Mouse (Mus musculus): ENCODE data around the gene Ttc30b. TPM values are rescaled to one million over a fixed set of nuclear protein-coding genes. Genes with fewer than 3 reads are reported as not detected.

Gene Ttc30b
- total and polyA plus RNA-seq, 3 experiments = 0.44 to 3.0 (median 2.7) TPM

DNA sequence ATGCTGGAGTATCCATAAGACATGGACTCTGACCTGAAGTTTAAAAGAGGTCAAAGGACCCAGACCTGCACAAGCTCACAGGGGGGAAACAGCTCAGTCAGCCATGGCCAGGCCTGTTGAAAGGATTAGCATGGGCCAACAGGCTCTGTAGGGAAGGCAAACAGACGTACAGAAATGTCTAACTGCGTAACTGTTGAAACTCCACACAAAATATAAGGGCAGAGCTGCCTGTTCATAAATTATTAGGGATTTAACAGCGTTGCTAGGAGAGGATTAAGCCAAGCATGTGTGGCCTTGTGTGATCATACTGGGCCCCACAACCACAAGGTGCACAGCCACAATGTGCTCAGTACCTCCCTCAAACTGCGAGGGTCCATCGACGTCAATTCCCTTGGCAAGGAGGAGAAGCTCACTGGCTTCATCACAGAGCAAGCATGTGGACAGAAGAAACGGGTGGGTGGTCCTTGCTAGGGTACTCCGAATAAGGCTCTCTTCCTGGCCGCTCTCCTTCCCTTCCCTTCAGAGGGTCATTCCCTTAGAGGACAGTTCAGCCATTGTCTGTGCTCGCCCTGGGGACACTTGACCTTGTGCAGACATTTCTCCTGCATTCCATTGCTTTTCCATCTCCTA lies 24.9 kb upstream of the Ttc30b start:
- Histone ChIP-seq H3K4me3 (ENCODE audit: low read depth, low read length) (no peak overlapping the region), H3K27me3 (ENCODE audit: insufficient read depth, low read length) (peaks cover 17% of the 10 kb centered on the region; the same call in 1 of the 2 replicates), H3K9me3 (replicated peaks) (no peaks in the 10 kb centered on the region), H3K36me3 (replicated peaks) (no peaks in the 10 kb centered on the region), H3K4me1 (ENCODE audit: insufficient read depth, low read depth, low read length) (no peaks in the 10 kb centered on the region)
- DNase-seq (ENCODE audit: low spot score) (no peak), ATAC-seq (ENCODE audit: extremely low read depth, insufficient number of reproducible peaks, low FRiP score, poor library complexity, severe bottlenecking) (no peak)
- TF ChIP-seq CTCF (IDR thresholded peaks at IDR 0.05; ENCODE audit: low read depth, low read length) = no peak
- no peak for TF ChIP-seq GATA2 (IDR thresholded peaks at IDR 0.05; ENCODE audit: borderline replicate concordance, low read depth, low read length)
- TF ChIP-seq TAL1 (conservative IDR thresholded peaks at IDR 0.05; ENCODE audit: low read depth, low read length) = no peak
- TF ChIP-seq GATA1 (IDR thresholded peaks at IDR 0.05; ENCODE audit: borderline replicate concordance, low read length) = no peak
- TF ChIP-seq POLR2AphosphoS5 (IDR thresholded peaks at IDR 0.05; ENCODE audit: insufficient replicate concordance, low read depth, low read length) = no peak

DNA sequence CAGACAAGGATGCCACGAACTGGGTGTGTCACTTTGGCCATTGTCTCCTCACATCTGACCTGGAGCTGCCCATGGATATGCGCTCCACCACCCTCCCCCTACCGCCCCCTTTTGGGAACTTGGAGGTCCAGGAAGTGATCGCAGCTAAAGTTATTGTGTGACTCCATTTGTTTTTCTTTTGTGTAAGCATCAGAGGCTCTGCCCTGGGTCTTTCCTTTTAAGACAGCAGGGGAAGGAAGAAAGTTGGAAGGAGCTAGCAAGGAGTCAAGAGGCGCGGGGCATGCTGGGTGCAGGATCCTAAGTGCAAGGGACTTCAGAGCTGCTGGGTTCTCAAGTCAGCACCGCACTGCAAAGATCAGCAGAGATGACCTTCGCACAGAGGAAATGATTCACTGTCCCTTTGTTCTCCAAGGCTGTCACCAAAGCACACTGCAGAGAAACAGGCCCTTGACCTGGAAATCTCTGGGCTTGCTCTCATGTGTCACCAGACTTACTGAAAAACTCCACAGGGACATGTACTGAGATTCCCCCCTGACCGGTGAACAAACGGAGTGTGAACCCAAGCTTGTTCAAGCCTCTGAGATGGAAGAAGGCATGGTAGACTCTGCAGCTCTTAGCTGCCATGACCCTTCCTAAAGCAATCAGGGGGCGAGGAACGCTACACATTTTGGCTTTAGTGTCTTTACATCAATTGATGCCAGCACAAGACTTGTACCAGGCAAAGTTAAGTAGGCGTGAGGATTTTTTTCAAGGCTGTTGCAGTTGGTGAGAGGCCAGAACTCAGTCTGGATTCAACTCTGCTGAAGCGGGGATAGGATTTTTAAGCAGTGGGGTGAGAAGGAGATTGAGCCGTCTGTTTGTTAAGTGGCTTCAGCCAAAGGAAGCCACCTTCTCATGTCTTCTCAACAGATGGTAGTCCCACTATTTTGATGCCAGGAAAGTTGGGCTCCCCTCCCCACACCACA lies 22.3 kb upstream of the Ttc30b start:
- DNase-seq (ENCODE audit: low spot score) (no peak), ATAC-seq (ENCODE audit: extremely low read depth, insufficient number of reproducible peaks, low FRiP score, poor library complexity, severe bottlenecking) (no peak)
- Histone ChIP-seq H3K36me3 (replicated peaks) (no peaks in the 10 kb centered on the region), H3K27me3 (ENCODE audit: insufficient read depth, low read length) (peaks cover 21% of the 10 kb centered on the region; the same call in 1 of the 2 replicates), H3K9me3 (replicated peaks) (no peaks in the 10 kb centered on the region), H3K4me3 (ENCODE audit: low read depth, low read length) (no peak overlapping the region), H3K4me1 (ENCODE audit: insufficient read depth, low read depth, low read length) (no peaks in the 10 kb centered on the region)
- no peak for TF ChIP-seq CTCF (IDR thresholded peaks at IDR 0.05; ENCODE audit: low read depth, low read length)
- no peak for TF ChIP-seq POLR2AphosphoS5 (IDR thresholded peaks at IDR 0.05; ENCODE audit: insufficient replicate concordance, low read depth, low read length)
- no peak for TF ChIP-seq TAL1 (conservative IDR thresholded peaks at IDR 0.05; ENCODE audit: low read depth, low read length)
- TF ChIP-seq GATA1 (IDR thresholded peaks at IDR 0.05; ENCODE audit: borderline replicate concordance, low read length) = no peak
- TF ChIP-seq GATA2 (IDR thresholded peaks at IDR 0.05; ENCODE audit: borderline replicate concordance, low read depth, low read length) = no peak

DNA sequence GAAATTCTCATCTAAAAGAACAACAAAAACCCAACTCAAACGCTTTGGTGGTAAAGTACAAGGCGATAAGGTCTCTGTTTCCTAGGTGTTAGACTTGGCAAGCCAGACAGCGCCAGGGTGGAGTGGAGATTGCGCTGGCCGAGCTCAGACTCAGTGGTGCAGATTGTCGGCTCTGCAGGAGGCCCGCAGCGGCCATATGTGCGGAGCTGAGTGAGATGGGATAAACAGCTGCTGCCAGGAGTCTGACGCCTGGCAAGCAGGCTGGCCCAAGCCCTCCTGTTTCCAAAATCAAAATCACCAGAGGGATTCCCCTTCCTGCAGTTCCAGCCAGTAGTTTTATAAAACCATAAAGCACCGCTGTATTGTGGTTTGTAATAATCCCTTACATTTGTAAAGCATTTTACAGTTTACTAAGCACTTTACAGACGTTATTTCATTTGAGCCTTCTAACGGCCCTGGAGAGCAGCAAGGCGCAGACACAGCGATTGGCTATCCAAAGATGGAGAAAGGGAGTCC lies 21.5 kb upstream of the Ttc30b start:
- peaks cover 24% of the 10 kb centered on the region for H3K27me3 ChIP-seq (ENCODE audit: insufficient read depth, low read length)
- no peak overlapping the region for H3K4me3 ChIP-seq (ENCODE audit: low read depth, low read length)
- no peak for ATAC-seq (ENCODE audit: extremely low read depth, insufficient number of reproducible peaks, low FRiP score, poor library complexity, severe bottlenecking)

DNA sequence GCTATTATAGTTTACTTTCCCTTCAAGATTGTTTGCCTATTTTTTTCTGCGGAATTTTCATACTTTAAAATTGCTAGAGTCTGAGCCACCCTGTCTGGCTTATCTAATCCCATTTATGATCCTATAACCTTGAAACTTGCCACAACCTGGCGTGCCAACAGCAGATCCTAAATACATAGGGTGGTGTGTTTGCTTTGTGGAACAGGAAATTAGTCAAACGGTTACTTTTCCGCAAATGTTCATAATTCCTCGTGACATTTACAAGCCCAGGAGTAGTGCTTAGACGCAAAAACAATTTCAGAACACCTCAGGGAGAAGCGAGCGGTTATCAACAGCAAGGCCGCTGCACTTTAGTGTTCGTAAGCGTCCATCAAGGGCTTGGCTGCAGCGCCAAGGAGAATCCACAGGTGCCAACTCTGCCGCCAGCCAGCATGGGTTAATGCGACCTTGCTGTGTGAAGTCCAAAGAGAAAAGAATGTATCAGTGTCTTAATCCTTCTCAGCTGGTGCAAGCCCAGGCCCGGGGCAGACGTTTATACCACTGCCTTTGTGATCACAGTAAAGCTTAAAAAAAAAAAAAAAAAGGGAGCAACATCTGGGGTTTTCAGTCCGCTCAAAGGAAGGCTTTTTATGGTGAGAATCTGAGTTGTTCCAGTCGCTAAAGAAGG lies 20.9 kb upstream of the Ttc30b start:
- H3K27me3 ChIP-seq (ENCODE audit: insufficient read depth, low read length) = peaks cover 24% of the 10 kb centered on the region
- DNase-seq (ENCODE audit: low spot score) (no peak), ATAC-seq (ENCODE audit: extremely low read depth, insufficient number of reproducible peaks, low FRiP score, poor library complexity, severe bottlenecking) (no peak)
- no peak for TF ChIP-seq GATA2 (IDR thresholded peaks at IDR 0.05; ENCODE audit: borderline replicate concordance, low read depth, low read length)
- no peak for TF ChIP-seq POLR2AphosphoS5 (IDR thresholded peaks at IDR 0.05; ENCODE audit: insufficient replicate concordance, low read depth, low read length)
- no peak for TF ChIP-seq CTCF (IDR thresholded peaks at IDR 0.05; ENCODE audit: low read depth, low read length)
- no peak for TF ChIP-seq GATA1 (IDR thresholded peaks at IDR 0.05; ENCODE audit: borderline replicate concordance, low read length)
- no peak for TF ChIP-seq TAL1 (conservative IDR thresholded peaks at IDR 0.05; ENCODE audit: low read depth, low read length)
- H3K9me3 ChIP-seq (replicated peaks) = no peaks in the 10 kb centered on the region
- no peak overlapping the region for H3K4me3 ChIP-seq (ENCODE audit: low read depth, low read length)
- H3K36me3 ChIP-seq (replicated peaks) = no peaks in the 10 kb centered on the region
- H3K4me1 ChIP-seq (ENCODE audit: insufficient read depth, low read depth, low read length) = no peaks in the 10 kb centered on the region

More for the DNA sequence above, 21.5 kb upstream of the Ttc30b start:
- H3K4me1 ChIP-seq (ENCODE audit: insufficient read depth, low read depth, low read length) = no peaks in the 10 kb centered on the region
- DNase-seq (ENCODE audit: low spot score) = no peak
- no peak for TF ChIP-seq CTCF (IDR thresholded peaks at IDR 0.05; ENCODE audit: low read depth, low read length)
- TF ChIP-seq GATA1 (IDR thresholded peaks at IDR 0.05; ENCODE audit: borderline replicate concordance, low read length) = no peak
- no peaks in the 10 kb centered on the region for H3K9me3 ChIP-seq (replicated peaks)
- H3K36me3 ChIP-seq (replicated peaks) = no peaks in the 10 kb centered on the region

DNA sequence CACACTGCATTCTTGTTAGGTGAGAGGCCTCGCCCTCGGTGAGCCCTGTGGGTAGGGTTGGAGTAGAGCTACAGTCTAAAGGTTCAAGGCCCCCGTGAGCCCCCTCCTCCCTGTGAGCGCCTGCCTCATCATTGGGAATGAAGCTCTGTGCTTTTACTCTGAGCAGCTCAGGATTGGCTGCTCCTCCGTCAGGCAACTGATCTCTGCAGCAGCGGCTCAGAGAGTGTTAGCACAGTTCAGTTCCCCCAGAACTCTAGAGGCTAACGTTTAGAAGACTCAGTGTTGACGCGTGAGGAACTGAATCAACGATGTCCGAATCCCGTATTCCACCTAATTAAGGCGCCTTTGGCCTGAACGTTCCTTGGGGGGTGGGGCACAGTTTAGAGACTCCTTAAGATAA lies 17.3 kb upstream of the Ttc30b start:
- Histone ChIP-seq H3K9me3 (replicated peaks) (no peaks in the 10 kb centered on the region), H3K4me1 (ENCODE audit: insufficient read depth, low read depth, low read length) (no peaks in the 10 kb centered on the region), H3K27me3 (ENCODE audit: insufficient read depth, low read length) (peaks cover 28% of the 10 kb centered on the region), H3K36me3 (replicated peaks) (no peaks in the 10 kb centered on the region), H3K4me3 (ENCODE audit: low read depth, low read length) (no peak overlapping the region)
- DNase-seq (ENCODE audit: low spot score) (no peak), ATAC-seq (ENCODE audit: extremely low read depth, insufficient number of reproducible peaks, low FRiP score, poor library complexity, severe bottlenecking) (no peak)
- TF ChIP-seq TAL1 (conservative IDR thresholded peaks at IDR 0.05; ENCODE audit: low read depth, low read length) (no peak), GATA1 (IDR thresholded peaks at IDR 0.05; ENCODE audit: borderline replicate concordance, low read length) (no peak), CTCF (IDR thresholded peaks at IDR 0.05; ENCODE audit: low read depth, low read length) (no peak), GATA2 (IDR thresholded peaks at IDR 0.05; ENCODE audit: borderline replicate concordance, low read depth, low read length) (no peak), POLR2AphosphoS5 (IDR thresholded peaks at IDR 0.05; ENCODE audit: insufficient replicate concordance, low read depth, low read length) (no peak)

DNA sequence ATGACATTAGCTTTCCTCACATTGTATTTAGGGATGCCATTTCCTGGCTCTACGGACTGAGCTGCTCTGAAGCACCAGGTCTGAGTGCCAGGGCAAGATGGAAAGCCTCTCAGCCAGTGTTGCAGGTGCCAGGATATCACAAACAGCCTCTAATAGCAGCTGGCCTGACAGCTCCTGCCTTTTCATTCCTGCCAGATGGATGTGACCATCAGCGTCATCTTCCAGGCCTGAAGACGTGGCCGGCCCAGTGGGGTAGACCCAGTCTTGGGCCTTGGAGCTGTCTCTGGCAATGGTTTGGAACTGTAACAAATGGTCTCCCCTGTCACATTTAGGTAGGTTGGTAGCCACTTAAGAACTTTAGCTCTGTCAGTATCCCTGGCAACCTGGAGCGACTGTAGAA lies 14.9 kb upstream of the Ttc30b start:
- ATAC-seq (ENCODE audit: extremely low read depth, insufficient number of reproducible peaks, low FRiP score, poor library complexity, severe bottlenecking) (no peak), DNase-seq (ENCODE audit: low spot score) (no peak)
- H3K27me3 ChIP-seq (ENCODE audit: insufficient read depth, low read length) = peaks cover 16% of the 10 kb centered on the region
- no peaks in the 10 kb centered on the region for H3K4me1 ChIP-seq (ENCODE audit: insufficient read depth, low read depth, low read length)
- H3K9me3 ChIP-seq (replicated peaks) = no peaks in the 10 kb centered on the region
- no peak for TF ChIP-seq GATA2 (IDR thresholded peaks at IDR 0.05; ENCODE audit: borderline replicate concordance, low read depth, low read length)
- no peak for TF ChIP-seq CTCF (IDR thresholded peaks at IDR 0.05; ENCODE audit: low read depth, low read length)
- TF ChIP-seq GATA1 (IDR thresholded peaks at IDR 0.05; ENCODE audit: borderline replicate concordance, low read length) = no peak
- no peak for TF ChIP-seq POLR2AphosphoS5 (IDR thresholded peaks at IDR 0.05; ENCODE audit: insufficient replicate concordance, low read depth, low read length)
- TF ChIP-seq TAL1 (conservative IDR thresholded peaks at IDR 0.05; ENCODE audit: low read depth, low read length) = no peak
- H3K4me3 ChIP-seq (ENCODE audit: low read depth, low read length) = no peak overlapping the region
- H3K36me3 ChIP-seq (replicated peaks) = no peaks in the 10 kb centered on the region
